Mouse (Mus musculus) erythroid progenitor cell, adult 5-6 weeks (primary cell): ENCODE data around the gene Nle1. TPM values are rescaled to one million over a fixed set of nuclear protein-coding genes. Genes with fewer than 3 reads are reported as not detected.

Source experiments
- total RNA-seq, 2 experiments: library from RNA; stranded (forward) in 1 of 2; stranded (reverse) in 1 of 2; fragments of 150-400 nt in 1 of 2; fragments of 186-747, 209-891 nt in 1 of 2; gene quantifications; 2 replicates each; pipeline versions ENCODE4 v1.2.3 to v1.2.4; 2015 to 2017; ENCODE audit warnings: low replicate concordance in 2 of 2

Gene Nle1
- total RNA-seq, 2 experiments from 2014 or later: 1.1 to 7.1 TPM

Other genes with a start within 250 kb of the Nle1 start
- gene Cct6b, start 144.1 kb downstream of the Nle1 start, total RNA-seq (2015; ENCODE audit: low replicate concordance): not detected in 2 replicates
- not detected in 2 replicates for gene Cct6b, start 144.1 kb downstream of the Nle1 start, total RNA-seq (2017; ENCODE audit: low replicate concordance)
- gene Zfp830, start 144.1 kb downstream of the Nle1 start, total RNA-seq (2015; ENCODE audit: low replicate concordance): 18.4 and 22.3 TPM in 2 replicates
- gene Zfp830, start 144.1 kb downstream of the Nle1 start, total RNA-seq (2017; ENCODE audit: low replicate concordance): 21.9 and 31.1 TPM in 2 replicates
- 2.1 and 6.8 TPM in 2 replicates for gene Lig3, start 127.3 kb downstream of the Nle1 start, total RNA-seq (2015; ENCODE audit: low replicate concordance)
- gene Lig3, start 127.3 kb downstream of the Nle1 start, total RNA-seq (2017; ENCODE audit: low replicate concordance): 1.4 and 6.3 TPM in 2 replicates
- 57.4 and 59.5 TPM in 2 replicates for gene Rffl, start 37.2 kb downstream of the Nle1 start, total RNA-seq (2015; ENCODE audit: low replicate concordance)
- 78.4 and 78.7 TPM in 2 replicates for gene Rffl, start 37.2 kb downstream of the Nle1 start, total RNA-seq (2017; ENCODE audit: low replicate concordance)
- gene Rad51d, start 17.8 kb downstream of the Nle1 start, total RNA-seq (2015; ENCODE audit: low replicate concordance): 2.9 and 5.9 TPM in 2 replicates
- 4.4 and 4.5 TPM in 2 replicates for gene Rad51d, start 17.8 kb downstream of the Nle1 start, total RNA-seq (2017; ENCODE audit: low replicate concordance)
- not detected in 2 replicates for gene Fndc8, start 16.3 kb downstream of the Nle1 start, total RNA-seq (2015; ENCODE audit: low replicate concordance)
- gene Fndc8, start 16.3 kb downstream of the Nle1 start, total RNA-seq (2017; ENCODE audit: low replicate concordance): not detected in 2 replicates
- gene Unc45b, start 2.1 kb upstream of the Nle1 start, total RNA-seq (2015; ENCODE audit: low replicate concordance): not detected in 2 replicates
- not detected in 2 replicates for gene Unc45b, start 2.1 kb upstream of the Nle1 start, total RNA-seq (2017; ENCODE audit: low replicate concordance)
- 4.6 and 7.6 TPM in 2 replicates for gene Slfn5, start 42.9 kb upstream of the Nle1 start, total RNA-seq (2015; ENCODE audit: low replicate concordance)
- gene Slfn5, start 42.9 kb upstream of the Nle1 start, total RNA-seq (2017; ENCODE audit: low replicate concordance): 4.5 and 5.5 TPM in 2 replicates
- gene Slfn9, start 83.4 kb upstream of the Nle1 start, total RNA-seq (2015; ENCODE audit: low replicate concordance): 6.8 and 10.1 TPM in 2 replicates
- gene Slfn9, start 83.4 kb upstream of the Nle1 start, total RNA-seq (2017; ENCODE audit: low replicate concordance): 6.0 and 6.1 TPM in 2 replicates
- gene Slfn8, start 112.4 kb upstream of the Nle1 start, total RNA-seq (2015; ENCODE audit: low replicate concordance): 6.5 and 22.2 TPM in 2 replicates
- gene Slfn8, start 112.4 kb upstream of the Nle1 start, total RNA-seq (2017; ENCODE audit: low replicate concordance): 2.9 and 4.7 TPM in 2 replicates
- gene Slfn2, start 156.7 kb upstream of the Nle1 start, total RNA-seq (2015; ENCODE audit: low replicate concordance): 32.1 and 39.4 TPM in 2 replicates
- gene Slfn2, start 156.7 kb upstream of the Nle1 start, total RNA-seq (2017; ENCODE audit: low replicate concordance): 40.9 and 43.8 TPM in 2 replicates
- gene Slfn1, start 208.4 kb upstream of the Nle1 start, total RNA-seq (2015; ENCODE audit: low replicate concordance): 4.2 and 22.3 TPM in 2 replicates
- 6.9 and 12.3 TPM in 2 replicates for gene Slfn1, start 208.4 kb upstream of the Nle1 start, total RNA-seq (2017; ENCODE audit: low replicate concordance)